Comparison of ENCODE assay signal across 8 mouse cellular contexts in genomic region chr2:167130050-167130770, GRCm38 (mm10). TPM values are rescaled to one million over a fixed set of nuclear protein-coding genes. Genes with fewer than 3 reads are reported as not detected.
DNase-seq lines count a peak whose midpoint lies in the region; ATAC-seq and TF ChIP-seq lines count a peak whose summit lies in the region.
"Had no signal": no experiment of that assay in that cellular context is flagged by ENCODE, and none has a peak within 500 bp of the region (broad histone marks: within the 10 kb centered on the region; RNA-seq: fewer than 3 reads in every experiment).

No protein-coding gene starts in this region.

- WGBS in spleen, adult 2 months = 65% methylated on average over 9 of the region's 9 CpGs
- 36% methylated on average over 9 of the region's 9 CpGs for WGBS in hindbrain, embryonic 10.5 days
- WGBS in liver, postnatal 0 days (ENCODE audit: insufficient replicate concordance) = 48% methylated on average over 9 of the region's 9 CpGs
- 32% methylated on average over 9 of the region's 9 CpGs for WGBS in stomach, postnatal 0 days

- no peak for DNase-seq in spleen, adult 2 months (ENCODE audit: low read depth in 1 of 2, low spot score in 2 of 2)
- DNase-seq in spleen, postnatal 4 days (ENCODE audit: low spot score in 2 of 2) = no peak
- peak; percentile 7 for DNase-seq in hindbrain, embryonic 10.5 days (ENCODE audit: low spot score)
- no peak for DNase-seq in liver, postnatal 0 days
- no peak for DNase-seq in stomach, postnatal 0 days (ENCODE audit: low spot score)
- DNase-seq in adipocyte (ENCODE audit: low spot score) = no peak
- no peak for DNase-seq in B cell, adult 2 months
- DNase-seq: adrenal gland, postnatal 25 days had no signal

- no peak overlapping the region for H3K9ac ChIP-seq in liver, postnatal 0 days (replicated peaks)
- no peak overlapping the region for H3K9ac ChIP-seq in stomach, postnatal 0 days (ENCODE audit: low read length)

- no peak for TF ChIP-seq EP300 in liver, postnatal 0 days (IDR thresholded peaks at IDR 0.05; ENCODE audit: low read depth)
- TF ChIP-seq EP300 in stomach, postnatal 0 days (optimal IDR thresholded peaks at IDR 0.05) = no peak

- no peak for TF ChIP-seq POLR2A in spleen, adult 2 months (IDR thresholded peaks at IDR 0.05; ENCODE audit: low read depth, low read length)

- peaks cover 13% of the 10 kb centered on the region; the same call in 1 of the 2 replicates for H3K4me1 ChIP-seq in spleen, adult 2 months (ENCODE audit: control insufficient read depth, insufficient read depth, insufficient read length)
- peaks cover 33% of the 10 kb centered on the region for H3K4me1 ChIP-seq in hindbrain, embryonic 10.5 days (replicated peaks)
- peaks cover 11% of the 10 kb centered on the region for H3K4me1 ChIP-seq in liver, postnatal 0 days (ENCODE audit: insufficient read depth)
- no peaks in the 10 kb centered on the region for H3K4me1 ChIP-seq in stomach, postnatal 0 days (replicated peaks; ENCODE audit: control insufficient read depth, insufficient read depth)

- no peaks in the 10 kb centered on the region for H3K27me3 ChIP-seq in spleen, adult 2 months (ENCODE audit: control insufficient read depth, insufficient read depth, low read length)
- H3K27me3 ChIP-seq in hindbrain, embryonic 10.5 days (ENCODE audit: insufficient read depth, poor library complexity, severe bottlenecking) = peaks cover 8% of the 10 kb centered on the region; the same call in 1 of the 2 replicates
- H3K27me3 ChIP-seq in liver, postnatal 0 days (ENCODE audit: insufficient read depth, low read length) = no peaks in the 10 kb centered on the region
- H3K27me3 ChIP-seq in stomach, postnatal 0 days (ENCODE audit: control insufficient read depth, insufficient read depth, low read length) = no peaks in the 10 kb centered on the region

- no peak overlapping the region for H3K4me2 ChIP-seq in liver, postnatal 0 days (ENCODE audit: low read depth, low read length)
- H3K4me2 ChIP-seq in stomach, postnatal 0 days (replicated peaks; ENCODE audit: low read depth) = peak overlapping the region; percentile 54

- no peak for ATAC-seq in liver, postnatal 0 days
- ATAC-seq in stomach, postnatal 0 days (ENCODE audit: low FRiP score, low TSS enrichment) = peak; percentile 31; the same call in 1 of the 2 replicates

- H3K4me3 ChIP-seq in spleen, adult 2 months (ENCODE audit: extremely low read depth, insufficient read depth, insufficient read length) = peak overlapping the region; percentile 66; the same call in 1 of the 2 replicates
- H3K4me3 ChIP-seq in hindbrain, embryonic 10.5 days = no peak overlapping the region
- H3K4me3 ChIP-seq in liver, postnatal 0 days (ENCODE audit: low read depth, low read length) = no peak overlapping the region
- no peak overlapping the region for H3K4me3 ChIP-seq in stomach, postnatal 0 days (ENCODE audit: low read depth, low read length)

- no peak for TF ChIP-seq CTCF in spleen, adult 2 months (IDR thresholded peaks at IDR 0.05; ENCODE audit: extremely low read depth, insufficient read depth, insufficient read length, insufficient replicate concordance)
- no peak for TF ChIP-seq CTCF in liver, postnatal 0 days (IDR thresholded peaks at IDR 0.05; ENCODE audit: low read depth)
- no peak for TF ChIP-seq CTCF in stomach, postnatal 0 days (IDR thresholded peaks at IDR 0.05; ENCODE audit: low read depth)

- H3K9me3 ChIP-seq in hindbrain, embryonic 10.5 days = no peaks in the 10 kb centered on the region
- no peaks in the 10 kb centered on the region for H3K9me3 ChIP-seq in liver, postnatal 0 days (ENCODE audit: low read length)
- H3K9me3 ChIP-seq in stomach, postnatal 0 days (ENCODE audit: control insufficient read depth, low read length) = no peaks in the 10 kb centered on the region

- no peak overlapping the region for H3K27ac ChIP-seq in spleen, adult 2 months (ENCODE audit: insufficient read depth, low read length)
- H3K27ac ChIP-seq in hindbrain, embryonic 10.5 days = peak overlapping the region; percentile 69
- peak overlapping the region; percentile 9; the same call in 1 of the 2 replicates for H3K27ac ChIP-seq in liver, postnatal 0 days (ENCODE audit: low read depth)
- peak overlapping the region; percentile 84 for H3K27ac ChIP-seq in stomach, postnatal 0 days (replicated peaks)

- no peaks in the 10 kb centered on the region for H3K36me3 ChIP-seq in spleen, adult 2 months (ENCODE audit: control insufficient read depth, insufficient read depth, low read length)
- H3K36me3 ChIP-seq in hindbrain, embryonic 10.5 days = no peaks in the 10 kb centered on the region
- H3K36me3 ChIP-seq in liver, postnatal 0 days (replicated peaks; ENCODE audit: insufficient read depth, low read length) = no peaks in the 10 kb centered on the region
- no peaks in the 10 kb centered on the region for H3K36me3 ChIP-seq in stomach, postnatal 0 days (ENCODE audit: control insufficient read depth, insufficient read depth, low read length)

RNA-seq across cellular contexts. Expression of gene Kcnb1, which starts 59.7 kb away (rescaled TPM):
- 1.3 and 1.7 TPM in 2 replicates for polyA plus RNA-seq in spleen, adult 2 months (2012; rRNA removed)
- polyA plus RNA-seq in hindbrain, embryonic 10.5 days (2016; fragmentation: Nextera tagmentation; extraction: Ambion mirVana) = 0.56 and 0.89 TPM in 2 replicates
- polyA plus RNA-seq in liver, postnatal 0 days (2015; fragmentation: Nextera tagmentation; extraction: Ambion mirVana) = 0.11 and 0.21 TPM in 2 replicates
- polyA plus RNA-seq in stomach, postnatal 0 days (2015; fragmentation: Nextera tagmentation; extraction: Ambion mirVana) = 1.6 and 1.9 TPM in 2 replicates
